ENCODE assay signal across 8 mouse cellular contexts in the genomic region with DNA sequence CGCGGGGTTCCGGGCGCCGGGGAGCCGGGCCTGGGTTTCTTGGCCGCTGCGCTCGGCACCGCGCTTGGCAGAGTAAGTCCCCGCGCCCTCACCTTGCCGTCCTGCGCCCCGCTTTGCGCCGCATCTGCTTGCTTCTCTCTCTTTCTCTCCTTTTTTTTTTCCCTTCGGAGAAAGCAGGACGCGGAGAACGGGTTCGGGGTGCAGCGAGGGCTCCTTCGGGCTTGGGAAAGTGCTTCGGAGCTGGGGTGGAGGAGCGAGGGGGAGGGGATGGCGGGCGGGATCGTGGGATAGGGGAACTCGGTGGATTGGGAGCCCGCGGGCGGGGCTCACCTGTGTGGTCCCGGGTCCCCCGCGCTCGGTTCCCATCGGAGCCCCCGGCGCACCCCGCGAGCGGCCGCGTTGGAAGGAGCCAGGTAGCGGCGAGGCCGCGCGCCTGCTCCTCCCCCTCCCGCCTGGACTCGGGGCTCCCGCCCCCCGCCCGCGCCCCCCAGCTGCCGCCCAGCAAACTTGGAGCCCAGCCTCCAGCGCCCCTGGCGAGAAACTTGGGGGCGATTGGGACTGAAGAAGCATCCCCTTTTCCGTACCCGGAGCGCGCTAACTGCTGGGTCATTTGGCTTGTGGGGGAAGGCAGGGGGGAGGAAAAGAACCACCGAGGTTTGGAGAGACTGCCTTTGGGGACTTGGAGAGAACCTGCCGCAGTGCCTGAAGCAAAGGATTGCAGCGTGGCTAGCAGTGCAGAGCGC. TPM values are rescaled to one million over a fixed set of nuclear protein-coding genes. Genes with fewer than 3 reads are reported as not detected.
DNase-seq lines count a peak whose midpoint lies in the region; ATAC-seq and TF ChIP-seq lines count a peak whose summit lies in the region.

No protein-coding gene starts in this region.

- H3K27me3 ChIP-seq in C2C12 (ENCODE audit: control insufficient read depth, insufficient read depth, insufficient read length), result no peaks in the 10 kb centered on the region
- no peaks in the 10 kb centered on the region for H3K27me3 ChIP-seq in heart, adult 2 months (ENCODE audit: control insufficient read depth, insufficient read depth, low read length)

- peaks cover 47% of the 10 kb centered on the region for H3K79me3 ChIP-seq in C2C12 (ENCODE audit: low read depth)

- peaks cover 12% of the 10 kb centered on the region for H3K36me3 ChIP-seq in C2C12 (ENCODE audit: control insufficient read depth, insufficient read depth)
- peaks cover 12% of the 10 kb centered on the region for H3K36me3 ChIP-seq in heart, adult 2 months (ENCODE audit: control insufficient read depth, insufficient read depth, low read length)

- H3K79me2 ChIP-seq in C2C12 (ENCODE audit: control insufficient read depth, insufficient read depth), result peaks cover 56% of the 10 kb centered on the region
- peaks cover 1% of the 10 kb centered on the region; the same call in 1 of the 2 replicates for H3K79me2 ChIP-seq in heart, adult 2 months (replicated peaks; ENCODE audit: control insufficient read depth, insufficient read depth, low read length)

- intact Hi-C loops in heart, adult 2 months (cut with DNase I), result loop anchor here (2.0 to 5.0 kb wide), 5 partner anchors 101 to 297 kb away; no protein-coding TSS in a partner anchor

- H3K27ac ChIP-seq in heart, adult 2 months, result peak overlapping the region; percentile 99

- WGBS in heart, adult 2 months, result under 1% methylated on average over 63 of the region's 69 CpGs

- DNase-seq in ES-CJ7 (ENCODE audit: low read depth, low spot score), result peak; percentile 69
- peak; percentile 58 for DNase-seq in cerebellum, adult 9-11 months
- peak; percentile 71 to 75 for DNase-seq in heart, adult 2 months
- DNase-seq in kidney, postnatal 36 days, result peak; percentile 37 to 64
- DNase-seq in lung, postnatal 4 days, result peak; percentile 64 to 70
- DNase-seq in spleen, postnatal 10 days (ENCODE audit: low spot score in 2 of 2), result peak; percentile 67 to 75

- peaks cover 5% of the 10 kb centered on the region for H3K4me1 ChIP-seq in heart, adult 2 months (ENCODE audit: control insufficient read depth, insufficient read depth, low read length)

- ATAC-seq in monocyte, adult 5-6 weeks (replicated peaks; ENCODE audit: insufficient number of reproducible peaks, low FRiP score, low TSS enrichment, poor library complexity, severe bottlenecking), result no peak

- peak overlapping the region; percentile 99 for H3K9ac ChIP-seq in heart, adult 2 months (ENCODE audit: low read depth, low read length)

- TF ChIP-seq POLR2A in heart, adult 2 months (IDR thresholded peaks at IDR 0.05; ENCODE audit: insufficient read depth, low read depth, low read length), result 0 out of 2 replicates have a peak, but pooled peaks have one; percentile 16

- H3K4me3 ChIP-seq in C2C12 (ENCODE audit: insufficient read depth, poor library complexity, severe bottlenecking), result peak overlapping the region; percentile 82
- H3K4me3 ChIP-seq in heart, adult 2 months, result peak overlapping the region; percentile 58

- TF ChIP-seq EP300 in heart, adult 2 months (IDR thresholded peaks at IDR 0.05; ENCODE audit: insufficient read depth, low read depth, low read length), result no peak

- TF ChIP-seq CTCF in C2C12 (IDR thresholded peaks at IDR 0.05; ENCODE audit: control insufficient read depth, insufficient read depth, insufficient read length), result no peak
- no peak for TF ChIP-seq CTCF in heart, adult 2 months (IDR thresholded peaks at IDR 0.05)

- H3ac ChIP-seq in C2C12 (ENCODE audit: control insufficient read depth, insufficient read length, low read depth), result peak overlapping the region; percentile 69

TF ChIP-seq in C2C12, 6 proteins besides CTCF, POLR2A, EP300 and RAD21:
- TF ChIP-seq MYOG (IDR thresholded peaks at IDR 0.05; ENCODE audit: control insufficient read depth, extremely low read depth, insufficient read length), result no peak
- TF ChIP-seq MYOD1 (IDR thresholded peaks at IDR 0.05; ENCODE audit: control insufficient read depth, insufficient read length, low read depth), result no peak
- TF ChIP-seq CEBPB (IDR thresholded peaks at IDR 0.05; ENCODE audit: low read depth), result no peak
- no peak for TF ChIP-seq FOSL1 (IDR thresholded peaks at IDR 0.05; ENCODE audit: insufficient read depth, low read length, poor library complexity, severe bottlenecking)
- no peak for TF ChIP-seq MAX (IDR thresholded peaks at IDR 0.05)
TF ChIP-seq in C2C12: peak in this region for 0.

RNA-seq across cellular contexts. Expression of a gene that starts 0.7 kb away (rescaled TPM):
- polyA plus RNA-seq in C2C12 (2012; fragmentation: generic; extraction: Trizol), result 9.5 TPM
- 10 to 100 TPM; 41.4 to 46.6 TPM for total RNA-seq in heart, adult 2 months (2021)
- polyA plus RNA-seq in heart, adult 2 months (2012; rRNA removed), result 34.3 and 41.8 TPM in 2 replicates
- 144 to 183 TPM (median 159 TPM) in 3 replicates for total RNA-seq in monocyte, adult 5-6 weeks (2017)
